Mouse (Mus musculus) lung, postnatal 0 days (tissue): ENCODE results near the gene Fbxo6.

Experiments used
- CTCF ChIP-seq: IDR thresholded peaks from 2 replicates; pipeline ENCODE4 v1.5.1; 2016; ENCODE audit warnings: antibody characterized with exemption, mild to moderate bottlenecking
- EP300 ChIP-seq: IDR thresholded peaks from 2 replicates; pipeline ENCODE4 v1.6.1; 2016; ENCODE audit warnings: antibody characterized with exemption, mild to moderate bottlenecking, control low read depth

- TF ChIP-seq EP300 (no peak), CTCF (peak; percentile 70)
These were observed 3.0 kb upstream of the Fbxo6 start for GRCm38 (mm10) chr4:148154982-148155381.
